Mouse (Mus musculus) liver, postnatal 0 days (tissue): ENCODE measurements around the gene Rdm1.

ENCODE experiments used
- CTCF ChIP-seq: sonication (generic); IDR thresholded peaks from 2 replicates; pipeline ENCODE4 v1.5.1; 2016; ENCODE audit warnings: antibody characterized with exemption, low read depth
- EP300 ChIP-seq: IDR thresholded peaks from 2 replicates; pipeline ENCODE4 v1.6.1; 2016; ENCODE audit warnings: antibody characterized with exemption, low read depth, mild to moderate bottlenecking

- TF ChIP-seq CTCF: no peak
- TF ChIP-seq EP300: no peak
Measured at GRCm38 (mm10) chr11:101635660-101636059, 8.7 kb downstream of the Rdm1 start.
